Mouse (Mus musculus) stomach, postnatal 0 days (tissue): ENCODE results near the gene Wdtc1.

ENCODE experiments used
- CTCF ChIP-seq: IDR thresholded peaks from 2 replicates; pipeline ENCODE4 v1.5.1; 2016; ENCODE audit warnings: antibody characterized with exemption, low read depth, mild to moderate bottlenecking, moderate library complexity
- EP300 ChIP-seq: optimal IDR thresholded peaks from 2 replicates; pipeline ENCODE3; 2016; ENCODE audit warnings: antibody characterized with exemption

GRCm38 (mm10) chr4:133285950-133286349, 67.3 kb downstream of the Wdtc1 start:
- TF ChIP-seq CTCF (no peak), EP300 (no peak)
